Mouse (Mus musculus) forebrain, embryonic 11.5 days (tissue): ENCODE results near the gene Vps4a. TPM values are rescaled to one million over a fixed set of nuclear protein-coding genes. Genes with fewer than 3 reads are reported as not detected.
A peak's percentile ranks its signal among the peaks of the same experiment; 100 is the strongest.
"Not testable (repeated sequence)": the region's sequence is repeated elsewhere in the genome, so short reads cannot be mapped to it uniquely, and the experiment has no call there.

Experiments used
- ATAC-seq: fragments of 200-750 bp; cut with Nextera tagmentation; replicated peaks from 2 replicates; pipeline ENCODE4 v1.8.0; 2017; ENCODE audit warnings: moderate TSS enrichment; ENCODE audit not compliant: low FRiP score
- DNase-seq: peaks from one replicate; pipeline ENCODE4 v3.0.0-alpha.2; 2017; ENCODE audit warnings: low spot score
- H3K27ac ChIP-seq: fragments of 300-500 bp; sonication (generic); 2 replicates; pipeline ENCODE4 v1.5.1; 2014; ENCODE audit warnings: low read depth, low read length
- H3K27me3 ChIP-seq: fragments of 300-500 bp; sonication (generic); 2 replicates; pipeline ENCODE4 v1.6.1; 2014; ENCODE audit warnings: mild to moderate bottlenecking, low read length, mixed read lengths; ENCODE audit not compliant: control insufficient read depth, insufficient read depth
- H3K36me3 ChIP-seq: fragments of 300-500 bp; sonication (generic); 2 replicates; pipeline ENCODE4 v1.6.1; 2014; ENCODE audit warnings: mild to moderate bottlenecking, low read length, moderate library complexity, mixed read lengths; ENCODE audit not compliant: control insufficient read depth, insufficient read depth
- H3K4me1 ChIP-seq: fragments of 300-500 bp; sonication (generic); replicated peaks from 2 replicates; pipeline ENCODE4 v1.6.1; 2014; ENCODE audit warnings: low read length, mixed read lengths; ENCODE audit not compliant: control insufficient read depth, insufficient read depth
- H3K4me2 ChIP-seq: fragments of 300-500 bp; sonication (generic); 2 replicates; pipeline ENCODE4 v1.6.1; 2014; ENCODE audit warnings: low read depth, mild to moderate bottlenecking, low read length, moderate library complexity, mixed read lengths; ENCODE audit not compliant: severe bottlenecking
- H3K4me3 ChIP-seq: fragments of 300-500 bp; sonication (generic); 2 replicates; pipeline ENCODE4 v1.5.1; 2014; ENCODE audit warnings: low read depth, low read length
- H3K9ac ChIP-seq: fragments of 300-500 bp; sonication (generic); 2 replicates; pipeline ENCODE4 v1.6.1; 2014; ENCODE audit warnings: low read length
- H3K9me3 ChIP-seq: fragments of 300-500 bp; sonication (generic); 2 replicates; pipeline ENCODE4 v1.6.1; 2016; ENCODE audit warnings: low read length, mixed read lengths; ENCODE audit not compliant: control insufficient read depth
- WGBS: fragments of 180-500 bp; shearing (Covaris S2); extraction: QIAGEN DNeasy Blood & Tissue Kit; methylation state at CpG from one replicate; pipeline ENCODE4 v1.1.7; 2014; 5-methylcytosine and 5-hydroxymethylcytosine counted together
- polyA plus RNA-seq: library from polyadenylated mRNA; unstranded; fragments of >200 nt; fragmentation: Nextera tagmentation; extraction: Ambion mirVana; gene quantifications from 2 replicates; pipeline ENCODE4 v1.2.1, GENCODE M21; 2014

The Vps4a gene
- 84.9 and 85.5 TPM in 2 replicates for polyA plus RNA-seq

- Histone ChIP-seq H3K4me2 (peak within 1 kb of the TSS; percentile 94), H3K27ac (no peak within 1 kb of the TSS)
- 5% methylated on average over 66 of the region's 66 CpGs for WGBS
These were observed at the start of gene Vps4a for GRCm38 (mm10) chr8:107030650-107031576. Gene Vps4a, plus strand, starts transcription at chr8:107031222.

DNA sequence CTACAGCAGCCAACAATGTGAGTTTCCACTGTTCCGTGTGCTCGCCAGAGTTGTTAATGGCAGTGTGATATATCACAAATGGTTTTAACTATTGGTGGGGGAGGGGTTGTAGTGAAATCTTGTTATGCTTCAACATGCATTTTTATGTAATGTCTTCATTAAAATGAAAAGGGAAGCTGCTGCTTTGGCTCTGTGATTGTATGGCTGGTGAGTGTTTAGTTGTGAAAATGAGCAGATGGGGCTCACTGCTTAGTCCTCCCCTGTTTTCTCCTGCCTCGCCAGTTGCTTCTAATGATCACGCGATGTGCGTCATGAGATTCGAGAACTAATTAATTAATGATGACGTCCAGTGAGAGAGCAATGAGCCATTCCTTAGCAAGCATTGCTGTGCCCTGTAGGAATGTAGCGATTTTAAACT lies 45.6 kb upstream of the Vps4a start:
- Histone ChIP-seq H3K27ac (no peak overlapping the region), H3K36me3 (no peaks in the 10 kb centered on the region), H3K27me3 (no peaks in the 10 kb centered on the region), H3K4me1 (no peaks in the 10 kb centered on the region), H3K4me3 (no peak overlapping the region), H3K4me2 (no peak overlapping the region), H3K9me3 (no peaks in the 10 kb centered on the region), H3K9ac (no peak overlapping the region)
- 80% methylated on average over 9 of the region's 9 CpGs for WGBS
- ATAC-seq (no peak), DNase-seq (no peak)

More at GRCm38 (mm10) chr8:107030650-107031576, at the start of gene Vps4a:
- peak within 1 kb of the TSS; percentile 98 for H3K4me3 ChIP-seq
- ATAC-seq (peak; percentile 95), DNase-seq (peak; percentile 99)
- no peaks in the 10 kb centered on the region for H3K27me3 ChIP-seq
- H3K4me1 ChIP-seq = peaks cover 6% of the 10 kb centered on the region; the same call in 1 of the 2 replicates
- H3K9me3 ChIP-seq = no peaks in the 10 kb centered on the region
- peak within 1 kb of the TSS; percentile 95 for H3K9ac ChIP-seq
- no peaks in the 10 kb centered on the region for H3K36me3 ChIP-seq

- H3K4me1 ChIP-seq = no peaks in the 10 kb centered on the region
- H3K27ac ChIP-seq = no peak overlapping the region
- ATAC-seq (no peak), DNase-seq (no peak)
- H3K9ac ChIP-seq = no peak overlapping the region
- H3K9me3 ChIP-seq = no peaks in the 10 kb centered on the region
- no peaks in the 10 kb centered on the region for H3K27me3 ChIP-seq
- no peaks in the 10 kb centered on the region for H3K36me3 ChIP-seq
- no peak overlapping the region for H3K4me2 ChIP-seq
- H3K4me3 ChIP-seq = no peak overlapping the region
These were observed 45.1 kb upstream of the Vps4a start for GRCm38 (mm10) chr8:106985951-106986350.

- Histone ChIP-seq H3K36me3 (no peaks in the 10 kb centered on the region), H3K27me3 (no peaks in the 10 kb centered on the region), H3K9ac (no peak overlapping the region), H3K4me2 (no peak overlapping the region), H3K27ac (no peak overlapping the region), H3K9me3 (no peaks in the 10 kb centered on the region), H3K4me3 (no peak overlapping the region), H3K4me1 (no peaks in the 10 kb centered on the region)
- DNase-seq (no peak), ATAC-seq (no peak)
These were observed 43.5 kb upstream of the Vps4a start for GRCm38 (mm10) chr8:106987557-106987956.

DNA sequence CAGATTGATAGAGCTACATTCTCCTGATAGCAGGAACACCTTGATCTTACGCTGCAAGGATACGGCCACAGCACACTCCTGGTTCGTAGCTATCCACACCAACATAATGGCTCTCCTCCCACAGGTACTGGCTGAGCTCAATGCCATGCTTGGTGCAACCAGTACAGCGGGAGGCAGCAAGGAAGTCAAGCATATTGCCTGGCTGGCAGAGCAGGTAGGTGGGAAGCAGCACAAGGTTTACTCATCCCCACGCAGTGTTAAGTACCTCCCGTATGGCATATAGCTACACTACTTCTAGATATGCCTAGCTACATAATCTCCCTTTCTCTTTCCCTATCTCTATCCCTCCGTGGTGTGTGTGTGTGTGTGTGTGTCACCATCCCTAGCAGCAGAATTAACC lies 39.6 kb upstream of the Vps4a start:
- no peak overlapping the region for H3K4me2 ChIP-seq
- H3K36me3 ChIP-seq = no peaks in the 10 kb centered on the region
- H3K4me3 ChIP-seq = no peak overlapping the region
- no peaks in the 10 kb centered on the region for H3K4me1 ChIP-seq
- no peak for ATAC-seq
- no peaks in the 10 kb centered on the region for H3K27me3 ChIP-seq
- H3K9ac ChIP-seq = no peak overlapping the region
- 94% methylated on average over 7 of the region's 7 CpGs for WGBS
- H3K9me3 ChIP-seq = no peaks in the 10 kb centered on the region
- H3K27ac ChIP-seq = no peak overlapping the region
- DNase-seq = no peak

DNA sequence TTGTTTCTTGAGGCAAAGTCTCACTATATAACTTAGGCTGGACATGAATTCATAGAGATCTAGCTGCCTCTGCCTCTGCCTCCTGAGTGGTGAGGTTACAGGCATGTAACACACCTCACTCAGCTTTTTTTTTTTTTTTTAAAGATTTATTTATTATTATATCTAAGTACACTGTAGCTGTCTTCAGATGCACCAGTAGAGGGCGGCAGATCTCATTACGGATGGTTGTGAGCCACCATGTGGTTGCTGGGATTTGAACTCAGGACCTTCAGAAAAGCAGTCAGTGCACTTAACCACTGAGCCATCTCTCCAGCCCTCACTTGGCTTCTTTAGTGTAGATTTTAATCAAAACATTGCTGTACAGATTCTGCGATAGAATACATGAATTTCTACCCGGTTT lies 34.7 kb upstream of the Vps4a start:
- not testable (repeated sequence) for H3K9ac ChIP-seq, DNase-seq, H3K27ac ChIP-seq, H3K4me3 ChIP-seq, H3K36me3 ChIP-seq, H3K27me3 ChIP-seq, H3K9me3 ChIP-seq, H3K4me1 ChIP-seq, H3K4me2 ChIP-seq, ATAC-seq
- WGBS = 95% methylated on average over 4 of the region's 4 CpGs

GRCm38 (mm10) chr8:106997416-106997815 lies 33.6 kb upstream of the Vps4a start:
- ATAC-seq (no peak), DNase-seq (no peak)
- Histone ChIP-seq H3K27ac (no peak overlapping the region), H3K4me2 (no peak overlapping the region), H3K4me1 (no peaks in the 10 kb centered on the region), H3K9ac (no peak overlapping the region), H3K27me3 (no peaks in the 10 kb centered on the region), H3K4me3 (no peak overlapping the region), H3K36me3 (no peaks in the 10 kb centered on the region), H3K9me3 (no peaks in the 10 kb centered on the region)
- 87% methylated on average over 4 of the region's 4 CpGs for WGBS

GRCm38 (mm10) chr8:106999068-106999467 lies 32.0 kb upstream of the Vps4a start:
- Histone ChIP-seq H3K27ac (no peak overlapping the region), H3K4me3 (no peak overlapping the region), H3K27me3 (no peaks in the 10 kb centered on the region), H3K4me1 (no peaks in the 10 kb centered on the region), H3K36me3 (no peaks in the 10 kb centered on the region), H3K9ac (no peak overlapping the region), H3K9me3 (no peaks in the 10 kb centered on the region), H3K4me2 (no peak overlapping the region)
- DNase-seq (no peak), ATAC-seq (no peak)
- WGBS = 93% methylated on average over 1 of the region's 1 CpGs

- Histone ChIP-seq H3K4me2 (no peak overlapping the region), H3K27ac (no peak overlapping the region), H3K27me3 (no peaks in the 10 kb centered on the region), H3K4me3 (no peak overlapping the region), H3K4me1 (no peaks in the 10 kb centered on the region), H3K36me3 (no peaks in the 10 kb centered on the region), H3K9me3 (no peaks in the 10 kb centered on the region), H3K9ac (no peak overlapping the region)
- 50% methylated on average over 5 of the region's 5 CpGs for WGBS
- ATAC-seq (no peak; the same call in 1 of the 2 replicates), DNase-seq (peak; percentile 90)
These were observed 28.5 kb upstream of the Vps4a start for GRCm38 (mm10) chr8:107002532-107002931.
